Mouse (Mus musculus): ENCODE measurements around the gene Vmn2r66.

The Vmn2r66 gene

DNA sequence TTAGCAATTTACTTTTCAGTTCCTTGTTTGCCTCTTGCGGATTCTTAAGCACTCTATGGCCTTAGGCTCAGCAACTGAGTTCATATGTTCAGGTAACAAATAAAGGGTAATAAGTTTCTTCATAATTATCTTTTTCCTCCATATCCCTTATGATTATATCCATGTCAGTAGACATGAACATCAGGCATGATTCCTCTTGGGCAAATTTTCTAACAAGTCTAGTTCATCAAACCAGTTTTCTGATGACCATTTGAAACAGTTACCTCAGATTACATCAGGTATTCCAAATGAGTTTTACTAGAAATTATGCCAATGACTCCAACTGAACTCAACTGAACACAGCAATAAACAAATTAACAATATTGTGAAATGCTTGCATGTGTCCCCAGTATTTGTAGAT is at the start of gene Vmn2r66:
Gene Vmn2r66 (minus strand): TSS at position 101 of the 400 bp plus-strand sequence.
- POLR2A ChIA-PET = no interaction called here
- CTCF ChIA-PET = no interaction called here

DNA sequence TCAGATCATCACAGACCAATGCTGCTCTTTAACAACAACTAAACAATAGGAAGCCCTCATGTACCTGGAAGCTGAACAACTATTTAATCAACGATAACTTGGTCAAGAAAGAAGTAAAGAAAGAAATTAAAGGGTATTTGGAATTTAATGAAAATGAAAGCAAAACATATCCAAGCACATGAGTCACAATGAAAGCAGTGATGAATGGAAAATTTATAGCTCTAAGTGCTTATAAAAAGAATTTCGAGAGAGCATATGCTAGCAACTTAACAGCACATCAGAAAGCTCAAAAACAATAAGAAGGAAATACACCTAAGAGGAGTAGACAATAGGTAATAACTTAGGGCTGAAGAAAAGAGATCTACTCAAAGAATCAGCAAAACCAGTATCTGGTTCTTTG is 15.4 kb downstream of the Vmn2r66 start:
- ChIA-PET POLR2A (no interaction called here), CTCF (no interaction called here)

DNA sequence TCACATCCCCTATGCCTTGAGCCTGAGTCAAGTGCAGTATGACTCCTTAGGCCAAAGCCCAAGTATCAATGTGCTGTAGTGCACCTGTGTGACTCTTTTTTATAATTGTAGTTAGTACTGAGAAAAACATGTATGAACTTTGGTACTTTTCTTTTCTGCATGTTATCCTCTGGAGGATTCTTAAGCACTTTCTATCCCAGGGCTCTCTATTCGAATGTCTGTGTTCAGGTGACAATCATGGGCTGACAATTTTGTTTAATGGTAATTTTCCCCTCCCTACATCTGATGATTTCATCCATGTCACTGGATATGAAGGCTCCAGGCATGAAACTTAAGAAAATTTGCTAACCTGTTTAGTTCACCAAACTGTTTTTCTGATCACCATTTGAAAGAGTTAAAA is 48.1 kb downstream of the Vmn2r66 start, which contains the start of gene Vmn2r65:
Gene Vmn2r65 (minus strand): TSS at position 101 of the 400 bp plus-strand sequence.
- ChIA-PET CTCF (no interaction called here), POLR2A (no interaction called here)
